Mouse (Mus musculus) limb, embryonic 12.5 days (tissue): ENCODE data around the gene Wdr20. TPM values are rescaled to one million over a fixed set of nuclear protein-coding genes. Genes with fewer than 3 reads are reported as not detected.
"Not testable (repeated sequence)": the region's sequence is repeated elsewhere in the genome, so short reads cannot be mapped to it uniquely, and the experiment has no call there.

Experiments
- ATAC-seq: fragments of 200-750 bp; cut with Nextera tagmentation; 2 replicates; pipeline ENCODE4 v1.8.0; 2017; ENCODE audit warnings: low read depth, moderate TSS enrichment; ENCODE audit not compliant: insufficient number of reproducible peaks, insufficient read depth, low FRiP score, low TSS enrichment
- H3K27ac ChIP-seq: fragments of 300-500 bp; sonication (generic); 2 replicates; pipeline ENCODE4 v1.5.1; 2016; ENCODE audit warnings: mild to moderate bottlenecking, moderate library complexity
- H3K27me3 ChIP-seq: fragments of 300-500 bp; sonication (generic); 2 replicates; pipeline ENCODE4 v1.6.1; 2016; ENCODE audit warnings: mild to moderate bottlenecking, moderate library complexity
- H3K36me3 ChIP-seq: fragments of 300-500 bp; sonication (generic); 2 replicates; pipeline ENCODE4 v1.6.1; 2016; ENCODE audit warnings: mild to moderate bottlenecking, moderate library complexity
- H3K4me1 ChIP-seq: fragments of 300-500 bp; sonication (generic); replicated peaks from 2 replicates; pipeline ENCODE4 v1.6.1; 2016
- H3K4me2 ChIP-seq: fragments of 300-500 bp; sonication (generic); 2 replicates; pipeline ENCODE4 v1.6.1; 2016; ENCODE audit warnings: mild to moderate bottlenecking, moderate library complexity
- H3K4me3 ChIP-seq: fragments of 300-500 bp; sonication (generic); replicated peaks from 2 replicates; pipeline ENCODE4 v1.5.1; 2016; ENCODE audit warnings: mild to moderate bottlenecking
- H3K9ac ChIP-seq: fragments of 300-500 bp; sonication (generic); replicated peaks from 2 replicates; pipeline ENCODE4 v1.6.1; 2016; ENCODE audit warnings: mild to moderate bottlenecking, moderate library complexity
- H3K9me3 ChIP-seq: fragments of 300-500 bp; sonication (generic); 2 replicates; pipeline ENCODE4 v1.6.1; 2016; ENCODE audit warnings: mild to moderate bottlenecking, moderate library complexity
- WGBS: fragments of 180-500 bp; shearing (Covaris S2); methylation state at CpG from one replicate; pipeline ENCODE4 v1.1.7; 2016; 5-methylcytosine and 5-hydroxymethylcytosine counted together
- polyA plus RNA-seq: library from polyadenylated mRNA; unstranded; fragments of >200 nt; fragmentation: Nextera tagmentation; extraction: Ambion mirVana; gene quantifications from 2 replicates; pipeline ENCODE4 v1.2.1, GENCODE M21; 2016

The Wdr20 gene
- polyA plus RNA-seq, 1 experiment from 2014 or later: 33.5 TPM

- WGBS: 51% methylated on average over 2 of the region's 2 CpGs
- H3K9ac ChIP-seq: no peak overlapping the region
- ATAC-seq: no peak
- H3K36me3 ChIP-seq: peaks cover 8% of the 10 kb centered on the region
- H3K27ac ChIP-seq: no peak overlapping the region
- no peaks in the 10 kb centered on the region for H3K27me3 ChIP-seq
- H3K4me2 ChIP-seq: no peak overlapping the region; the same call in 1 of the 2 replicates
- H3K4me3 ChIP-seq: no peak overlapping the region
- H3K4me1 ChIP-seq: peaks cover 13% of the 10 kb centered on the region
- no peaks in the 10 kb centered on the region for H3K9me3 ChIP-seq
Measured at GRCm38 (mm10) chr12:110699171-110699547, 38.6 kb upstream of the Wdr20 start.

- Histone ChIP-seq H3K4me1 (peaks cover 5% of the 10 kb centered on the region), H3K27ac (no peak overlapping the region), H3K9me3 (no peaks in the 10 kb centered on the region), H3K36me3 (no peaks in the 10 kb centered on the region), H3K4me3 (no peak overlapping the region), H3K9ac (peak overlapping the region; percentile 18; the same call in 1 of the 2 replicates), H3K27me3 (no peaks in the 10 kb centered on the region), H3K4me2 (no peak overlapping the region)
- ATAC-seq: no peak
- 66% methylated on average over 2 of the region's 2 CpGs for WGBS
Measured at GRCm38 (mm10) chr12:110700730-110701129, 37.0 kb upstream of the Wdr20 start.

DNA sequence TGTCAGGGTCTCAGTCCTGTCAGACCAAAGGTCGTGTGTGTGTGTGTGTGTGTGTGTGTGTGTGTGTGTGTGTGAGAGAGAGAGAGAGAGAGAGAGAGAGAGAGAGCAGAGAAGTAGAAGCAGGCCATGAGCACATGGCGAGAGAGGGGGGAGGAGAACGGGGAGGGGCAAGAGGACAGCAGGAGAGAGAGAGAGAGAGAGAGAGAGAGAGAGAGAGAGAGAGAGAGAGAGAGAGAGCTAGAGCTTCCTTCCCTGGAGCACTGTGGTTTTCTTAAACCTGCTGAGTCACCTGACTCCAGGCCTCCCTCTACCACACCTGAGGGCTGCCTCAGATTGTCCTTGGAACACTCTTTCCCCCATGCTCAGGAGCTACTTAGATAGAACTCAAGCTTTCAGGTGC, 36.4 kb upstream of the Wdr20 start:
- H3K4me1 ChIP-seq, H3K4me3 ChIP-seq, H3K4me2 ChIP-seq, H3K9ac ChIP-seq, H3K27ac ChIP-seq, H3K36me3 ChIP-seq, H3K9me3 ChIP-seq, H3K27me3 ChIP-seq, ATAC-seq: not testable (repeated sequence)
- 35% methylated on average over 3 of the region's 3 CpGs for WGBS

- no peak for ATAC-seq
- WGBS: 43% methylated on average over 4 of the region's 4 CpGs
- H3K36me3 ChIP-seq: no peaks in the 10 kb centered on the region
- H3K9me3 ChIP-seq: no peaks in the 10 kb centered on the region
- H3K27ac ChIP-seq: no peak within 1 kb of the TSS
- peaks cover under 1% of the 10 kb centered on the region; the same call in 1 of the 2 replicates for H3K27me3 ChIP-seq
- peaks cover 12% of the 10 kb centered on the region for H3K4me1 ChIP-seq
- H3K4me3 ChIP-seq: no peak within 1 kb of the TSS
- H3K4me2 ChIP-seq: no peak within 1 kb of the TSS
- H3K9ac ChIP-seq: no peak within 1 kb of the TSS
Measured at GRCm38 (mm10) chr12:110702556-110702955, 35.2 kb upstream of the Wdr20 start, which contains the start of gene Hsp90aa1. Hsp90aa1 (minus strand) TSS chr12:110702728.

DNA sequence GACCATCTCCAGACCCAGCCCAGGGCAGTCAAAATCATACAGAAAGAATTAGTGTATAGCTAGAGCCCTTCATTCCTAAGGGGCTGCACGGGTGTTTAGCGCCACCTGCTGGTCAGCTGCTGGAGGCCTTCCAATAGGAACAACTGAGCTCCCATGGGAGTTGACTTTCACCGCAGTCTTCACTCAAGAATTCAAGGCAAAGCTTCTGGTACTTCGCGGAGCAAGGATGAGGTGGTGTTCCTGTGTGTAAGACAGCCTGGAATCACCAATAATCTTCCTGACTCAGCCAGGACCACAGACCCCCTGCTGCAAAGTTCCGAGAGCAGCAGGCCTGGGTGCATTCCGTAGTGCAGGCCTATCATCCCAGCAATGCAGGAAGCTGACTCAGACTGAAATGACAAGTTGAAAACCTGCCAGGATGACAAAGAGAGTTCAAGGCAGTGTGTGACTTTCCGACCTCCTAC, 34.7 kb upstream of the Wdr20 start:
- Histone ChIP-seq H3K4me2 (no peak overlapping the region), H3K36me3 (no peaks in the 10 kb centered on the region), H3K4me1 (peaks cover 12% of the 10 kb centered on the region), H3K27me3 (peaks cover 3% of the 10 kb centered on the region; the same call in 1 of the 2 replicates), H3K27ac (no peak overlapping the region), H3K9me3 (no peaks in the 10 kb centered on the region), H3K9ac (no peak overlapping the region), H3K4me3 (no peak overlapping the region)
- ATAC-seq: peak; percentile 18; the same call in 1 of the 2 replicates
- 37% methylated on average over 8 of the region's 8 CpGs for WGBS

- no peak overlapping the region for H3K4me2 ChIP-seq
- peaks cover 3% of the 10 kb centered on the region; the same call in 1 of the 2 replicates for H3K27me3 ChIP-seq
- WGBS: 65% methylated on average over 7 of the region's 7 CpGs
- no peaks in the 10 kb centered on the region for H3K36me3 ChIP-seq
- H3K9me3 ChIP-seq: no peaks in the 10 kb centered on the region
- no peak for ATAC-seq
- H3K4me3 ChIP-seq: no peak overlapping the region
- H3K27ac ChIP-seq: no peak overlapping the region
- no peak overlapping the region for H3K9ac ChIP-seq
- H3K4me1 ChIP-seq: peaks cover 12% of the 10 kb centered on the region
Measured at GRCm38 (mm10) chr12:110703682-110704081, 34.1 kb upstream of the Wdr20 start.

- peaks cover 12% of the 10 kb centered on the region for H3K4me1 ChIP-seq
- not testable (repeated sequence) for H3K4me2 ChIP-seq, H3K27ac ChIP-seq, H3K9ac ChIP-seq, ATAC-seq, H3K4me3 ChIP-seq, H3K36me3 ChIP-seq, H3K27me3 ChIP-seq, H3K9me3 ChIP-seq
- 75% methylated on average over 4 of the region's 4 CpGs for WGBS
Measured at GRCm38 (mm10) chr12:110705419-110705818, 32.3 kb upstream of the Wdr20 start.

DNA sequence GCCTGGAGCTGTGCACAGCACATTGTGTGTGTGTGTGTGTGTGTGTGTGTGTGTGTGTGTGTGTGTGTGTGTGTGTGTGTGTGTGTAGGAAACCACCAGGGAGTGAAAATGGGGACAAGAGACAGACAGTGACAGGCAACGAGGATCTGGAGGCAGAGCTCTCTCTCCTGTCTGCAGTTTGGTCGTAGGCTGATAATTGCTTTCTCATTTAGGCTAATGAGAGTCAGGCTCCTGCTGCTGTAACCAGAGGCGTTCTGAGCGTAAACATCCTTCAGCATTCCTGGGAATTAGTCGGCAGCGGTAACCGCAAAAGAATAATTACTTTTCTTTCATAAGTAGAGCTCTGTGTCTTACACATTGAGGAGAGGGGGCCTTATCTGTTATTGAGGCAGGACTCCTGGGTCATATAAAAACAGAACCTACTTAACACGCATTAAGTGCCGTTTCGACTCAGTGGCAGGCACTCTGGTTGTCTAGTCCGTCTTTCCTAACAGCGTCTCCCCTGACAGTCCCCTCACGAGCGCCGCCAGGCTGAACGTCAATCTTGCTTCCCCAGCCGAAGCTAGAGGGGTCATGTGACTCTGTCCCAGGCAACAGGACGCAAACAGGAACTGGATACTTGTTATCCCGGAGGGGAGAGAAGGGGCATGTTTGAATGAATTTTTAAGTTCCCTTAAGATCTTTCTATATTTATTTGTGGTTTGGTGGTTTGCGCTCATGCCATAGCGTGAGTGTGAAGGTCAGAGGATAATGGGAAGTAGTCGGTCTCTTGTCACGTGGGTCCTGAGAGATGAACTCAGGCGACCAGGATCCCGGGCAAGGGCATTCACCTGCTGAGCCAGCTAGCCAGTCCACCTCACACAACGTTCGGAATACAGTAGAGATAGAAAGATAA, 31.2 kb upstream of the Wdr20 start:
- WGBS: 2% methylated on average over 27 of the region's 27 CpGs
- H3K4me3 ChIP-seq: peak overlapping the region; percentile 37
- 0 out of 2 replicates have a peak overlapping the region, but pooled peaks have one; percentile 29 for H3K27ac ChIP-seq
- no peaks in the 10 kb centered on the region for H3K9me3 ChIP-seq
- no peak for ATAC-seq
- peak overlapping the region; percentile 31 for H3K9ac ChIP-seq
- H3K4me2 ChIP-seq: peak overlapping the region; percentile 65
- no peaks in the 10 kb centered on the region for H3K36me3 ChIP-seq
- peaks cover 7% of the 10 kb centered on the region for H3K4me1 ChIP-seq
- H3K27me3 ChIP-seq: peaks cover 3% of the 10 kb centered on the region; the same call in 1 of the 2 replicates

GRCm38 (mm10) chr12:110707451-110707850, 30.3 kb upstream of the Wdr20 start:
- Histone ChIP-seq H3K36me3 (no peaks in the 10 kb centered on the region), H3K27me3 (peaks cover 3% of the 10 kb centered on the region; the same call in 1 of the 2 replicates), H3K4me1 (peaks cover 7% of the 10 kb centered on the region), H3K9me3 (no peaks in the 10 kb centered on the region), H3K9ac (no peak overlapping the region), H3K27ac (no peak overlapping the region), H3K4me2 (no peak overlapping the region), H3K4me3 (no peak overlapping the region)
- no peak for ATAC-seq
- 89% methylated on average over 7 of the region's 7 CpGs for WGBS

DNA sequence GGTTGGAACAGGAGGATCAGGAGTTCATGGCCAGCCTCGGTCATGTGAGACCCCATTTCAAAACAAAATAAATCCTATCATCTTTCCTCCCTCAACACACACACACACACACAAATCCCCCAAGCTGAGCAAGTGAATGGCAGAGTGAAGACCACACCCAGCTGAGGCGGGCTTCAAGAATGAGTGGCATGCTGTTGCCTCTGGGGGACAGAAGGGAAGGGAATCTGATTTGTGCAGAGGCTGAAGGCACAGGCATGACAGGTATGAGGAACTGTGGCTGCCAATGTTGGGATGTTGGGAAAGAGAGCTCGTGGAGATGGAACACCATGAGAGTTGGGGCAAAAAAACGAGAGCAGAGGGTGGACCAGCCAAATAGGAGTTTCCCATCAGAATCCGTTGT, 26.5 kb upstream of the Wdr20 start:
- 78% methylated on average over 5 of the region's 5 CpGs for WGBS
- H3K27me3 ChIP-seq: peaks cover 3% of the 10 kb centered on the region; the same call in 1 of the 2 replicates
- no peak overlapping the region for H3K4me3 ChIP-seq
- H3K9me3 ChIP-seq: no peaks in the 10 kb centered on the region
- no peak overlapping the region for H3K9ac ChIP-seq
- H3K4me1 ChIP-seq: peaks cover 3% of the 10 kb centered on the region
- no peaks in the 10 kb centered on the region for H3K36me3 ChIP-seq
- ATAC-seq: no peak
- H3K4me2 ChIP-seq: no peak overlapping the region
- no peak overlapping the region for H3K27ac ChIP-seq

DNA sequence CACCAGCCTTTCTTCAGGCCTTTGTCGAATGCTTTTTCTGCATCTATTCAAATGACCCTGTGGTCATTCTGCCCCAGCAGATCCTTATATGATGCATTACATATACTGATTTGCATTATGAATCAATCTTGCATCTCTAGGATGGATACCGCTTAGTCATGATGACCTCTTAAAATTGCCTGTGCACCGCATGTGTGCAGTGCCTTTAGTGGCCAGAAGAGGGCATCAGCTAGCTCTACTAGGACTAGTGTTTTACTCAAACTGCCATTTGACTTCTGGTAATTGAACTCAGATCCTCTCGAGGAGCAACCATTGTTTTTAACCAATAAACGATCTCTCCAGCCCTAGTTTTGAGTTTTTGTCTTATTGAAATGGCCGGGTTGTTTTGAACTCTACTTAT, 24.0 kb upstream of the Wdr20 start:
- H3K4me1 ChIP-seq: no peaks in the 10 kb centered on the region
- no peak overlapping the region for H3K9ac ChIP-seq
- H3K36me3 ChIP-seq: no peaks in the 10 kb centered on the region
- no peak overlapping the region for H3K4me3 ChIP-seq
- no peak overlapping the region for H3K4me2 ChIP-seq
- H3K27me3 ChIP-seq: peaks cover 7% of the 10 kb centered on the region
- H3K27ac ChIP-seq: no peak overlapping the region
- no peaks in the 10 kb centered on the region for H3K9me3 ChIP-seq
- no peak for ATAC-seq
- WGBS: 93% methylated on average over 6 of the region's 6 CpGs
